Mouse (Mus musculus): ENCODE measurements around the gene Mthfd1l.

Mthfd1l gene

GRCm38 (mm10) chr10:4124148-4124547 is 151.2 kb downstream of the Mthfd1l start:
- DNase-seq = no peak

- no peak for DNase-seq
Measured at GRCm38 (mm10) chr10:4125232-4125631, 152.3 kb downstream of the Mthfd1l start.

- peak; percentile 16 to 19 for DNase-seq
Measured at GRCm38 (mm10) chr10:4126335-4127012, 153.6 kb downstream of the Mthfd1l start.

- DNase-seq = peak; percentile 10 to 21
Measured at GRCm38 (mm10) chr10:4128411-4128810, 155.5 kb downstream of the Mthfd1l start.

- no peak for DNase-seq
Measured at GRCm38 (mm10) chr10:4128915-4129314, 156.0 kb downstream of the Mthfd1l start.

- no peak for DNase-seq
Measured at GRCm38 (mm10) chr10:4129461-4129860, 156.5 kb downstream of the Mthfd1l start.

GRCm38 (mm10) chr10:4130034-4130607 is 157.2 kb downstream of the Mthfd1l start:
- no peak for DNase-seq

GRCm38 (mm10) chr10:4132735-4133134 is 159.8 kb downstream of the Mthfd1l start:
- DNase-seq = no peak

GRCm38 (mm10) chr10:4135100-4135764 is 162.3 kb downstream of the Mthfd1l start:
- no peak for DNase-seq

GRCm38 (mm10) chr10:4139531-4139930 is 166.6 kb downstream of the Mthfd1l start:
- no peak for DNase-seq

GRCm38 (mm10) chr10:4141689-4142088 is 168.8 kb downstream of the Mthfd1l start:
- no peak for DNase-seq

GRCm38 (mm10) chr10:4142816-4143215 is 169.9 kb downstream of the Mthfd1l start:
- no peak for DNase-seq

- DNase-seq = no peak
Measured at GRCm38 (mm10) chr10:4143381-4143780, 170.5 kb downstream of the Mthfd1l start.

GRCm38 (mm10) chr10:4145080-4145807 is 172.3 kb downstream of the Mthfd1l start:
- DNase-seq = no peak

- DNase-seq = no peak
Measured at GRCm38 (mm10) chr10:4146947-4147346, 174.0 kb downstream of the Mthfd1l start.

GRCm38 (mm10) chr10:4151159-4151558 is 178.2 kb downstream of the Mthfd1l start:
- peak; percentile 17 to 22 for DNase-seq

- DNase-seq = no peak
Measured at GRCm38 (mm10) chr10:4151862-4152776, 179.2 kb downstream of the Mthfd1l start.

- no peak for DNase-seq
Measured at GRCm38 (mm10) chr10:4153031-4153430, 180.1 kb downstream of the Mthfd1l start.

- no peak for DNase-seq
Measured at GRCm38 (mm10) chr10:4154035-4154434, 181.1 kb downstream of the Mthfd1l start.

- no peak for DNase-seq
Measured at GRCm38 (mm10) chr10:4155521-4155920, 182.6 kb downstream of the Mthfd1l start.

- DNase-seq = no peak
Measured at GRCm38 (mm10) chr10:4158533-4158932, 185.6 kb downstream of the Mthfd1l start.

GRCm38 (mm10) chr10:4159541-4160090 is 186.7 kb downstream of the Mthfd1l start:
- no peak for DNase-seq

Data from B cell, adult 2 months (primary cell).